Mouse (Mus musculus) thymus, postnatal 10 days (tissue): ENCODE results near the gene Dcun1d5.
"Not testable (repeated sequence)": the region's sequence is repeated elsewhere in the genome, so short reads cannot be mapped to it uniquely, and the experiment has no call there.

Source experiments
- DNase-seq, 2 experiments: peaks; one replicate each; pipeline ENCODE4 v3.0.0; 2021; ENCODE audit warnings: low spot score in 2 of 2

Gene Dcun1d5

GRCm38 (mm10) chr9:7184172-7184896, at the start of gene Dcun1d5, which contains the start of gene Dync2h1:
Gene Dcun1d5, plus strand, starts transcription at chr9:7184520.
Gene Dync2h1, minus strand, starts transcription at chr9:7184446.
- peak; percentile 89 to 94 for DNase-seq

- no peak for DNase-seq
These were observed 29.9 kb upstream of the Dcun1d5 start for GRCm38 (mm10) chr9:7154391-7154790.

- no peak for DNase-seq
These were observed 25.7 kb upstream of the Dcun1d5 start for GRCm38 (mm10) chr9:7158605-7159004.

- DNase-seq = no peak
These were observed 24.6 kb upstream of the Dcun1d5 start for GRCm38 (mm10) chr9:7159718-7160117.

GRCm38 (mm10) chr9:7160688-7161087, 23.6 kb upstream of the Dcun1d5 start:
- no peak for DNase-seq

GRCm38 (mm10) chr9:7167339-7167998, 16.9 kb upstream of the Dcun1d5 start:
- no peak for DNase-seq

- DNase-seq = no peak
These were observed 10.6 kb upstream of the Dcun1d5 start for GRCm38 (mm10) chr9:7173756-7174155.

- peak; percentile 82 to 83 for DNase-seq
These were observed 7.4 kb upstream of the Dcun1d5 start for GRCm38 (mm10) chr9:7176618-7177610.

GRCm38 (mm10) chr9:7184897-7185291, 574 bp downstream of the Dcun1d5 start:
- no peak for DNase-seq

- not testable (repeated sequence) for DNase-seq
These were observed 6.4 kb downstream of the Dcun1d5 start for GRCm38 (mm10) chr9:7190694-7191093.

GRCm38 (mm10) chr9:7216240-7216639, 31.9 kb downstream of the Dcun1d5 start:
- DNase-seq = peak in 1 of 2 experiments; percentile 30

GRCm38 (mm10) chr9:7221024-7221423, 36.7 kb downstream of the Dcun1d5 start:
- peak in 1 of 2 experiments; percentile 5 for DNase-seq

- no peak for DNase-seq
These were observed 37.1 kb downstream of the Dcun1d5 start for GRCm38 (mm10) chr9:7221460-7221859.

GRCm38 (mm10) chr9:7238619-7239018, 54.3 kb downstream of the Dcun1d5 start:
- DNase-seq = no peak

- no peak for DNase-seq
These were observed 55.6 kb downstream of the Dcun1d5 start for GRCm38 (mm10) chr9:7239967-7240366.

GRCm38 (mm10) chr9:7252797-7253654, 68.7 kb downstream of the Dcun1d5 start:
- DNase-seq = peak; percentile 13 to 18
